Mouse (Mus musculus): Measurements from ENCODE around the gene Tifa.

GRCm38 (mm10) chr3:127843941-127844327, 54.3 kb downstream of the Tifa start:
- TF ChIP-seq CTCF (IDR thresholded peaks at IDR 0.05; ENCODE audit: low read depth, low read length) (no peak), POLR2A (IDR thresholded peaks at IDR 0.05; ENCODE audit: extremely low read depth, insufficient read depth, low read length) (no peak)

Data from liver, adult 2 months (tissue).